Mouse (Mus musculus): ENCODE results near the gene Fbxl14. TPM values are rescaled to one million over a fixed set of nuclear protein-coding genes. Genes with fewer than 3 reads are reported as not detected.
"Not testable (repeated sequence)": the region's sequence is repeated elsewhere in the genome, so short reads cannot be mapped to it uniquely, and the experiment has no call there.

Fbxl14 gene
- polyA plus RNA-seq, 1 experiment: 21.5 TPM

DNA sequence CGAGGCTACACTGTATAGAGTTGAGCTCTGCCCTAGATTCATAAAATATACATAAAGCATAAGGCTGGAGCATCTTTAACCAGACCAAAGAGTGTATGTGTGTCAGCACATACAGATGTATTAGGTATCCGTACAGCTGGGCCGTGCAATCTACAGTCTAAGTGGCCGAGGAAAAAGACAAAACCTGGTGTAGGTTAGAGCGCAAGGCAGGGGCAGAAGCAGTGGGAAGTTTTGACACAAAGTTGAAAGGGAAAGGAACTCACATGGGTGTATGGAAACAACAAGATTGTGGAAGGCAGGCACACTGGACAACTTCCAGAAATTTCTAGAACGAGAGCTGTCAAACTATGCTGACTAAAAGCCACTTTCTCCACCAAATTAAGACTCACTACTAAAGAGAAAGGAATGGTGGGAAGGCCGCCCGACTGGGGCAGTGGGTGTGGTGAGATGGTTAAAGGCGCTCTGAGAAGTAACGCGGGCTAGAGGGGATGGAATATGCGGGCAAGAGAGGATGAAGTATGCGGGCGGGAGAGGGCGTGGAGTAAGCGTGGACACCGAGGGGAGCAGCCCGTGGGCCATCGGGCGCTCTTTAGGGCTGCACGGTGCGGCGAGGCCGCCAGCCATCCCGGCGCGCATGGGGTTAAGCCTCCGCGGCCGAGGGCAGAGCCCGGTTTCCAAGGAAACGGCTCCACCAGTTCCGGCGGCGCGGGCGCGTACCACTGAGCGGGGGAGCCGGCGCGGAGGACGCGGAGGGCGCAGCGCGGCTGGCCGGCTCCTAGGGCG is 717 bp upstream of the Fbxl14 start:
- H3K4me3 ChIP-seq (ENCODE audit: insufficient read depth, low read length): peak overlapping the region; percentile 68
- peaks cover 11% of the 10 kb centered on the region for H3K4me1 ChIP-seq (ENCODE audit: control insufficient read depth, insufficient read depth, low read length)
- H3K27ac ChIP-seq (ENCODE audit: insufficient read depth, low read length): peak overlapping the region; percentile 96
- TF ChIP-seq CTCF (IDR thresholded peaks at IDR 0.05; ENCODE audit: borderline replicate concordance, insufficient read depth, low read length) (no peak), POLR2A (IDR thresholded peaks at IDR 0.05; ENCODE audit: low read depth, low read length) (peak; percentile 41)

DNA sequence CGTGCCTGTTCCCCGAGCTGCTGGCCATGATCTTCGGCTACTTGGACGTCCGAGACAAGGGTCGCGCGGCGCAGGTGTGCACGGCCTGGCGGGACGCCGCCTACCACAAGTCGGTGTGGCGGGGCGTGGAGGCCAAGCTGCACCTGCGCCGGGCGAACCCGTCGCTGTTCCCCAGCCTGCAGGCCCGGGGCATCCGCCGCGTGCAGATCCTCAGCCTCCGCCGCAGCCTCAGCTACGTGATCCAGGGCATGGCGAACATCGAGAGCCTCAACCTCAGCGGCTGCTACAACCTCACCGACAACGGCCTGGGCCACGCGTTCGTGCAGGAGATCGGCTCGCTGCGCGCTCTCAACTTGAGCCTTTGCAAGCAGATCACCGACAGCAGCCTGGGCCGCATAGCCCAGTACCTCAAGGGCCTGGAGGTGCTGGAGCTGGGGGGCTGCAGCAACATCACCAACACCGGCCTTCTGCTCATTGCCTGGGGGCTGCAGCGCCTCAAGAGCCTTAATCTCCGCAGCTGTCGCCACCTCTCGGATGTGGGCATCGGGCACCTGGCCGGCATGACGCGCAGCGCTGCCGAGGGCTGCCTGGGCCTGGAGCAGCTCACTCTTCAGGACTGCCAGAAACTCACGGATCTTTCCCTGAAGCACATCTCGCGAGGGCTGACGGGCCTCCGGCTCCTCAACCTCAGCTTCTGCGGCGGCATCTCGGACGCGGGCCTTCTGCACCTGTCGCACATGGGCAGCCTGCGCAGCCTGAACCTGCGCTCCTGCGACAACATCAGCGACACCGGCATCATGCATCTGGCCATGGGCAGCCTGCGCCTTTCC is 623 bp downstream of the Fbxl14 start:
- 0 out of 2 replicates have a peak overlapping the region, but pooled peaks have one; percentile 17 for H3K27ac ChIP-seq (ENCODE audit: insufficient read depth, low read length)
- H3K4me1 ChIP-seq (ENCODE audit: control insufficient read depth, insufficient read depth, low read length): peaks cover 11% of the 10 kb centered on the region
- TF ChIP-seq CTCF (IDR thresholded peaks at IDR 0.05; ENCODE audit: borderline replicate concordance, insufficient read depth, low read length) (no peak), POLR2A (IDR thresholded peaks at IDR 0.05; ENCODE audit: low read depth, low read length) (peak; percentile 39; the same call in 1 of the 2 replicates)
- H3K4me3 ChIP-seq (ENCODE audit: insufficient read depth, low read length): peak overlapping the region; percentile 67

DNA sequence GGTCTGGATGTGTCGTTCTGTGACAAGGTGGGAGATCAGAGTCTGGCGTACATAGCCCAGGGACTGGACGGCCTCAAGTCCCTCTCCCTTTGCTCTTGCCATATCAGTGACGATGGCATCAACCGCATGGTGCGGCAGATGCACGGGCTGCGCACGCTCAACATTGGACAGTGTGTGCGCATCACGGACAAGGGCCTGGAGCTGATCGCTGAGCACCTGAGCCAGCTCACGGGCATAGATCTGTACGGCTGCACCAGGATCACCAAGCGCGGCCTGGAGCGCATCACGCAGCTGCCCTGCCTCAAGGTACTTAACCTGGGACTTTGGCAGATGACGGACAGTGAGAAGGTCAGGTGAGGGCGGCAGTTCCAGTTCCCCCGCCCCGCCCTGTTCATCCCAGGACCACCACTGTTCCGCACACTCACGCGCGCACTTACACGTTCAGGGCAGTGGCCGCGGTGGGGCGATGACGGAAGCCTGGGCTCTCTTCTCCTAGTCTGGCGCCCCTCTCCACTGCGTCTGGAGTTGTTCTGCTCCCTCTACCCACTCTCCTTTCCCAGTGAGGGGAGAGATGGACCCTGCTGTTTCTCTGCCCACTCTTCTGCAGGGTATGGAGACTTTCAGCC is 1.4 kb downstream of the Fbxl14 start:
- no peak for TF ChIP-seq CTCF (IDR thresholded peaks at IDR 0.05; ENCODE audit: borderline replicate concordance, insufficient read depth, low read length)
- TF ChIP-seq POLR2A (IDR thresholded peaks at IDR 0.05; ENCODE audit: low read depth, low read length): no peak
- peak overlapping the region; percentile 67 for H3K4me3 ChIP-seq (ENCODE audit: insufficient read depth, low read length)
- no peak overlapping the region for H3K27ac ChIP-seq (ENCODE audit: insufficient read depth, low read length)
- peaks cover 11% of the 10 kb centered on the region for H3K4me1 ChIP-seq (ENCODE audit: control insufficient read depth, insufficient read depth, low read length)

DNA sequence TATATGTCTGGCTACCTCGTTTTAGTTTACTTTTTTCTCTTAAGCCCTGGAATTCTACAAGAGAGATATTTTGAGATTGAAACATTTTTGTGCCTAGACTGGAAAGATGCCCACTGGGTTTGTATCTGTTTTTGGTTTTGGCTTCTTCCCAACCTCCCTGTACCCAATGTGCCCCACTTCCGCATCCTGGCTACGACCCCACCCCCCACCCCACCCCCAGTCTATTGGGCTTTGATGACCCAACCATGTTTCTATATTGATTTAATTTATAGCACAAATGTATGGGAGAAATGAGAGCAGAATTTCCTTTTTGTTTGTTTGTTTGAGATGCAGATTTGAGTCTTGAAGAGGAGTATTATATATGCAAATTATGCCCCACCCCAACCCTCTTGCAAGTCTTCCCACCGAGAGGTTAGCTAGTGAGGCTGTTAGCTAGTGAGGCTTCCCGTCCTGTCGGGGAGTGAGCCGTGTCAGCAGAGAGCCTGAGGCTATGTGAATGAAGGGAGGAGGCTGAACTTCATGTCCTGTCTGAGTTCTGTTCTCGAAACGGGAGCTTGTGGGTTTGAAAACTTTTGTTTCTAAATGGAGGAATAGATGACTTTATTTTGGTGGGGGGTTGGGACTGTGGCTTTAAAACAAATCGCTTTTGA is 2.4 kb downstream of the Fbxl14 start:
- Histone ChIP-seq H3K4me1 (ENCODE audit: control insufficient read depth, insufficient read depth, low read length) (peaks cover 14% of the 10 kb centered on the region), H3K4me3 (ENCODE audit: insufficient read depth, low read length) (peak overlapping the region; percentile 69)
- TF ChIP-seq POLR2A (IDR thresholded peaks at IDR 0.05; ENCODE audit: low read depth, low read length): peak; percentile 32; the same call in 1 of the 2 replicates
- not testable (repeated sequence) for H3K27ac ChIP-seq (ENCODE audit: insufficient read depth, low read length)

DNA sequence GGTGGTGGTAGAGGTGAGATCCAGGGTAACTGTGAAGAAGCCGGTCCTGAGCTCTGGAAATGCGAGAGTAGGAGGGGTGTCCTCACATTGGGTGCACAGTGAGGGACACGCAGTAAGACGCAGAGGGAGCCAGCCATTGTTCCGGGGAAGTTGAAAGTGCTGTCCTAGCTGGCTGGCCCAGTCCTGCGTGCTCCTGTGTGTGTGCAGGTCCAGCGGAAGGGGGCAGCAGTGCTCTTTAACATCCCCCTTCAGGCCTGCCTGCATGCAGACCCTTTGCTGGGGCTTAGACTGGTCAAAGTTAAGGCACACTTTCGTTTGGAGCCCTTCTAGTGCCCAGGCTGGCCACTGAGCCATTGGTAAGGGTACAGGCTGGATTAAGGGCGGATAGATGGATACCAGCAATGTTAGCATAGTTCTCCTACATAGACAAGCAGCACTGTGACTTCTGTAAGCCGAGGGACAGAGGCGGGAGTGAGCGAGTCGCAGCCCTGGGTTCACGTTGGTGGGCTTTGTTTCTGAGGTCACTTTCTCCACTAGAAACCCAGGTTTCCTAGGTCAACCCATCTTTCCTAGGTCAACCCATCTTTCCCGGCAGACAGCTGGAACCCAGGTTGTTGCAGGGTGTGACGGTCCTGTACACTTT is 3.6 kb downstream of the Fbxl14 start:
- TF ChIP-seq POLR2A (IDR thresholded peaks at IDR 0.05; ENCODE audit: low read depth, low read length) (no peak), CTCF (IDR thresholded peaks at IDR 0.05; ENCODE audit: borderline replicate concordance, insufficient read depth, low read length) (peak; percentile 86)
- H3K4me3 ChIP-seq (ENCODE audit: insufficient read depth, low read length): peak overlapping the region; percentile 33
- peaks cover 8% of the 10 kb centered on the region for H3K4me1 ChIP-seq (ENCODE audit: control insufficient read depth, insufficient read depth, low read length)
- no peak overlapping the region for H3K27ac ChIP-seq (ENCODE audit: insufficient read depth, low read length)

DNA sequence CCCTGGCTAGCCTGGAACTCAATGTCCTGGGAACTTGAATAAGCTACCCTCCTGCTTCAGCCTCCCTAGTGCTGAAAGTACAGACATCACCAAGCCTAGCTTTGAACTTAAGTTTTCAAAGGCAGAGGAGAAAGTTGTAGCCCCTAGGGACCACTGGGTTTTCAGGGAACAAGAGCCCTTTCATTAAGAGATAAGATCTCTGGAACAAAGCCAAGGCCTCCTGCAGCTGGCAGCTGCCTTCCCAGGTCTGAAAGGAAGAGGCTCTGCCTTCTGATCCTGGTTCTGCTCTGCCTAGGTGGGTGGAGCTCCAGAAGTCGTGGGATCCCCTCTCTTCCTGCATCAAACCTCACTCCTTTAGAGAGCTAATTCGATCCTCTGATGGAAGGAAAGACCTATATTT is 6.0 kb downstream of the Fbxl14 start:
- no peak for TF ChIP-seq POLR2A (IDR thresholded peaks at IDR 0.05; ENCODE audit: low read depth, low read length)
- no peak for TF ChIP-seq CTCF (IDR thresholded peaks at IDR 0.05; ENCODE audit: borderline replicate concordance, insufficient read depth, low read length)
- Histone ChIP-seq H3K4me1 (ENCODE audit: control insufficient read depth, insufficient read depth, low read length) (peaks cover 7% of the 10 kb centered on the region; the same call in 1 of the 2 replicates), H3K27ac (ENCODE audit: insufficient read depth, low read length) (no peak overlapping the region), H3K4me3 (ENCODE audit: insufficient read depth, low read length) (no peak overlapping the region)

DNA sequence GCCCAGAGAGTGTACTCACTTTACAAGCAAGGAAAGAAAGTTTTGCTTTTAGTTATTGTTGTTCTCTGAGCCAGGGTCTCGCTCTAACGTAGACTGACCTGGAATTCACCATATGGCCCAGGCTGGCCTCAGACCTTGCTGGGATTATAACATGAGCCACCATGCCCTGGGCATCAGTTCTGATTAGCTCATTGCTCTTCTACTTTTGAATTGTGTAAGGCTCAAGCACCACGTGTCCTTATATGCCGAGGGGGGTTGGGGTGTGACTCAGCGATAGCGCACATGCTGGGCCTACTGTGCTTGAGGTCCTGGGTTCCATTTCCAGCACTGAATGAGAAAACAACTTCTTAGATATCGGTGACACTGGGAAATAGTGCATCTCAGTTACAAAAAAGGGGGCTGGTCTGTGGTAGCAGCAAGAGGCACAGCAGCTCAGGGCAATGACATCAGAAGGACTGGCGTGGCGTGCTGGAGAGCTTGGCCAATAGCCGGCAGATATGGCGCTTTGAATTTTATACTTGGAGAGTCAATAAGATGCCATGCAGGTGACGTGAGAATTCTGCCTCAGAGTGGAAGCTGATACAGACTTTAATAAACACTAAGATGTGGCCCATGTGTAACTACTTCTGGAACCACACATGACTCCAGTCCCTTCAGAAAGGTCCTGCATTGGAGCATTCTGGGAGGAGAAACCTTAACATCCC is 7.1 kb downstream of the Fbxl14 start:
- H3K4me3 ChIP-seq (ENCODE audit: insufficient read depth, low read length): no peak overlapping the region
- peaks cover 7% of the 10 kb centered on the region; the same call in 1 of the 2 replicates for H3K4me1 ChIP-seq (ENCODE audit: control insufficient read depth, insufficient read depth, low read length)
- no peak overlapping the region for H3K27ac ChIP-seq (ENCODE audit: insufficient read depth, low read length)
- no peak for TF ChIP-seq CTCF (IDR thresholded peaks at IDR 0.05; ENCODE audit: borderline replicate concordance, insufficient read depth, low read length)

DNA sequence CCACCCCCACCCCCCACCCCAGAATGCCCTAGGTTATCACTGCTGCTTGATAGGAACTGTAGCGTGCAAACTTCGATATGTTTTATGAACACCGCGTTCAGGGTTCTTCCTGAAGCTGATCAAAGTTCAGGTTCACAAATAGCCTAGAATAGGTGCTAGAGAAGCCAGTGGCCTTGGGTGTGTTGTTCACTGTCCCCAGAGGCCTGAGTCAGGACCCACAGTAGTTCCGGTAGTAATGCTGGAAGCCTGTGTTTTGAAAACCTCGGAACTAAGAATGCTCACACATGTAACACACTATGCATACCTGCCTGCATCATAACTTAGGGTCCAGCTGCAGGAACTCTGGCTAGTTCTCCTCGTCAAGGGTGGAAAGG is 7.6 kb downstream of the Fbxl14 start:
- TF ChIP-seq CTCF (IDR thresholded peaks at IDR 0.05; ENCODE audit: borderline replicate concordance, insufficient read depth, low read length) (no peak), POLR2A (IDR thresholded peaks at IDR 0.05; ENCODE audit: low read depth, low read length) (no peak)
- Histone ChIP-seq H3K4me3 (ENCODE audit: insufficient read depth, low read length) (no peak overlapping the region), H3K4me1 (ENCODE audit: control insufficient read depth, insufficient read depth, low read length) (peaks cover 7% of the 10 kb centered on the region; the same call in 1 of the 2 replicates), H3K27ac (ENCODE audit: insufficient read depth, low read length) (no peak overlapping the region)
